Mouse (Mus musculus) lung, adult 18-20 months (tissue): ENCODE measurements around the gene Socs3.

ENCODE experiments used
- DNase-seq, 2 experiments: peaks; one replicate each; pipeline ENCODE4 v3.0.0; 2022; ENCODE audit warnings: mixed read lengths in 2 of 2

Socs3 gene

DNA sequence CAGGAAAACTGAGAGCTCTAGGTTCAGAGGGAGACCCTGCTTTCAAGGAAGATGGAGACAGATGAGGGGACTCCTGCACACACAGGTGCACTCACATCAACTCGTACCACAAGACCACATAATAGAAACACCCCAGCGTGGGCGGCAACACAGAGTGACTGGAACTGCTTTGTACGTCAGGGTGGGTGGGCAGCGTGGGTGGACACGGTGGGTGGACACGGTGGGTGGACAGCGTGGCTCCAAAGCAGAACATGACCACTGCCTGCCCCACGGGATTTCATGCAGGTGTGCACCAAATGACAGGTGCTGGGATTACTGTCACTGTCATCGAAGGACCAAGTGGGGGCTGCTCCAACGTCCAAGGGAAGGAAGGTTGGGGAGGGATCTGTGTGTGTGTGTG lies 51.3 kb downstream of the Socs3 start:
- no peak for DNase-seq
